Mouse (Mus musculus): ENCODE results near the gene Oosp2. TPM values are rescaled to one million over a fixed set of nuclear protein-coding genes. Genes with fewer than 3 reads are reported as not detected.

Oosp2 gene
- polyA plus RNA-seq, 1 experiment from 2014 or later = not detected

GRCm38 (mm10) chr19:11625231-11625630 lies 35.1 kb downstream of the Oosp2 start:
- no peaks in the 10 kb centered on the region for H3K27me3 ChIP-seq (ENCODE audit: insufficient read depth, poor library complexity, severe bottlenecking)
- H3K27ac ChIP-seq = no peak overlapping the region
- no peaks in the 10 kb centered on the region for H3K36me3 ChIP-seq
- WGBS = 76% methylated on average over 5 of the region's 5 CpGs
- no peak for DNase-seq (ENCODE audit: low spot score)
- H3K4me3 ChIP-seq = no peak overlapping the region
- H3K4me1 ChIP-seq = no peaks in the 10 kb centered on the region
- H3K9me3 ChIP-seq = no peaks in the 10 kb centered on the region

- no peaks in the 10 kb centered on the region for H3K4me1 ChIP-seq
- no peaks in the 10 kb centered on the region for H3K9me3 ChIP-seq
- H3K36me3 ChIP-seq = no peaks in the 10 kb centered on the region
- no peaks in the 10 kb centered on the region for H3K27me3 ChIP-seq (ENCODE audit: insufficient read depth, poor library complexity, severe bottlenecking)
- H3K27ac ChIP-seq = no peak overlapping the region
- DNase-seq (ENCODE audit: low spot score) = no peak
- H3K4me3 ChIP-seq = no peak overlapping the region
These were observed 35.6 kb downstream of the Oosp2 start for GRCm38 (mm10) chr19:11624800-11625199.

DNA sequence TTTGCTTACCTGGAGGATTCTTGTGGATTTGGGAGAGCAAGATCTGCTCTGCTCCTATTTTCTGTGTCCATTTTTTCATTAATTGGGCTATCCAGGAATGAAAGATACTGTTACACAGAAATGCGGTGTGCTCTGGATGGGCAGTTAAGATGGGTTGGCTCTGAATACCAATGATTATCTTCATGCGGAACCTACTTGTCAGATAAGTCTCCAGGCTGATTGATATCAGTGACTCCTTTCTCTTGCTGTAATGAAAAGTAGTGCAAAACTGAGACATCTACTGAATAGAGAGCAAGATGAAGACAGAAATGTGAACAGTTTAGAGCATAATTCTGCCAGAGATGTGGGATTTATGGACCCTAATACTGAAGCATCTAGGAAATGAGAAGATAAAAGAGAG lies 36.8 kb downstream of the Oosp2 start, which contains the start of gene Ms4a2:
Gene Ms4a2, minus strand, starts transcription at position 169 of the 400 bp plus-strand sequence.
- H3K27me3 ChIP-seq (ENCODE audit: insufficient read depth, poor library complexity, severe bottlenecking) = no peaks in the 10 kb centered on the region
- H3K9me3 ChIP-seq = no peaks in the 10 kb centered on the region
- no peaks in the 10 kb centered on the region for H3K36me3 ChIP-seq
- DNase-seq (ENCODE audit: low spot score) = no peak
- no peaks in the 10 kb centered on the region for H3K4me1 ChIP-seq
- no peak within 1 kb of the TSS for H3K27ac ChIP-seq
- H3K4me3 ChIP-seq = no peak within 1 kb of the TSS
- 75% methylated on average over 2 of the region's 2 CpGs for WGBS

DNA sequence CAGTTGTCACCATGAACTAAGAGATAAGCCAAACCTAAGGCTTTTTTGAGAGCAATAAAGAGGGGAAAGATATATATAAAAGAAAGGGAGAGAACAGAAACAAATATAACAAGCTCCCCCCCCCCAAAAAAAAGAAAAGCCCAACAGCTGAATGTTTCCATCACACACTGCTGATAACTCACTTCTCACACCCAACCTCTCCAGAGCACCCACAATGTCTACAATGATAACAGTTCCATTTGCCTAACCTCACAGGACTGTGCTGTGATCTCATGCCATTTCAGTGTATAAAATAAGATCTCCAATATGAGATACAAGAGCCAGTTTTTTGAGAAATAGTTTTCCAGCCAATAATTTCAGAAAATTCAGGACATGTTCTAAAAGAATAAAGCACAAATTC lies 42.4 kb downstream of the Oosp2 start:
- Histone ChIP-seq H3K36me3 (no peaks in the 10 kb centered on the region), H3K27ac (no peak overlapping the region), H3K27me3 (ENCODE audit: insufficient read depth, poor library complexity, severe bottlenecking) (no peaks in the 10 kb centered on the region), H3K9me3 (no peaks in the 10 kb centered on the region), H3K4me1 (no peaks in the 10 kb centered on the region), H3K4me3 (no peak overlapping the region)
- DNase-seq (ENCODE audit: low spot score) = no peak

DNA sequence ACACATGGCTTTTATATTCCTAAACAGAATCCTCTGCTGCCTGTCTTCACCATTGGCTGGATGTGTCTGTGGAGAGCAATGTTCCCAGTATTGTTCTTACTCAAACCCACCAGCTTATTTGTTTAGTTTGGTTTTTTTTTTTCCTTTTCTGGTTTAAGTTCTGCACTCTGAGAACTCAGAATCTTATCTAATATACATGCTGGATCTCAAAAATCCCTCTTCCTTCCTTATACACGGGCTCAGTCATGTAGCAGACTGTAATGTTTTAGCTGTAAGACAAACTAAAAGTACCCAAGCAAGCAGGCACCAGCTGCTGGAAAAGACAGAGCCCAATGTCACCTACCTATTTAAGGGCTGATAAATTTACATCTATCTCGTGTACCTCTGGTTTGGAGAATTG lies 45.6 kb downstream of the Oosp2 start:
- no peaks in the 10 kb centered on the region for H3K36me3 ChIP-seq
- DNase-seq (ENCODE audit: low spot score) = no peak
- no peaks in the 10 kb centered on the region for H3K9me3 ChIP-seq
- no peaks in the 10 kb centered on the region for H3K4me1 ChIP-seq
- no peak overlapping the region for H3K27ac ChIP-seq
- H3K27me3 ChIP-seq (ENCODE audit: insufficient read depth, poor library complexity, severe bottlenecking) = no peaks in the 10 kb centered on the region
- 56% methylated on average over 2 of the region's 2 CpGs for WGBS
- no peak overlapping the region for H3K4me3 ChIP-seq

GRCm38 (mm10) chr19:11613776-11614443 lies 46.4 kb downstream of the Oosp2 start:
- Histone ChIP-seq H3K36me3 (no peaks in the 10 kb centered on the region), H3K27ac (no peak overlapping the region), H3K4me3 (no peak overlapping the region), H3K4me1 (no peaks in the 10 kb centered on the region), H3K27me3 (ENCODE audit: insufficient read depth, poor library complexity, severe bottlenecking) (no peaks in the 10 kb centered on the region), H3K9me3 (no peaks in the 10 kb centered on the region)
- WGBS = 74% methylated on average over 8 of the region's 8 CpGs
- DNase-seq (ENCODE audit: low spot score) = no peak

DNA sequence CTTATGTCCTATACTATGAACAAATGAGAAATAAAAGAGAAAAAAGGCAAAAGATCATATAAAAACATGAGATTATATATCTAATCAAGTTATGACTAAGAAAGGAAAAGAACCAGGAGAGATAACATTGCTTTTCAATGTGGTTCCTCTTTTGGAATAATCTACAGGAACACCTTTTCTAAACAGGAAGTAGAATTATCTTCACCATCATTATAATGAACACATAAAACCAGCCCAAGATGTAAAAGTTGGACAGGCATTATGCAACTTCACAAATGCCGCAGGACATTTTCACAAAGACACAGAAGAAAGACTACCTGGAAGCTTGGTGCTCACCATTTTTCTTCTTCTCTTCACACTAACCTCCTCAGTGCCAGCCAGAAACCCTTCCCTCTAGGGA lies 47.3 kb downstream of the Oosp2 start:
- Histone ChIP-seq H3K4me3 (no peak overlapping the region), H3K27ac (no peak overlapping the region), H3K36me3 (no peaks in the 10 kb centered on the region), H3K27me3 (ENCODE audit: insufficient read depth, poor library complexity, severe bottlenecking) (no peaks in the 10 kb centered on the region), H3K4me1 (no peaks in the 10 kb centered on the region), H3K9me3 (no peaks in the 10 kb centered on the region)
- WGBS = 89% methylated on average over 1 of the region's 1 CpGs
- DNase-seq (ENCODE audit: low spot score) = no peak

- no peak for DNase-seq (ENCODE audit: low spot score)
- no peak overlapping the region for H3K27ac ChIP-seq
- 36% methylated on average over 2 of the region's 2 CpGs for WGBS
- no peaks in the 10 kb centered on the region for H3K4me1 ChIP-seq
- H3K4me3 ChIP-seq = no peak overlapping the region
- no peaks in the 10 kb centered on the region for H3K9me3 ChIP-seq
- no peaks in the 10 kb centered on the region for H3K27me3 ChIP-seq (ENCODE audit: insufficient read depth, poor library complexity, severe bottlenecking)
- H3K36me3 ChIP-seq = no peaks in the 10 kb centered on the region
These were observed 48.1 kb downstream of the Oosp2 start for GRCm38 (mm10) chr19:11612293-11612692.

DNA sequence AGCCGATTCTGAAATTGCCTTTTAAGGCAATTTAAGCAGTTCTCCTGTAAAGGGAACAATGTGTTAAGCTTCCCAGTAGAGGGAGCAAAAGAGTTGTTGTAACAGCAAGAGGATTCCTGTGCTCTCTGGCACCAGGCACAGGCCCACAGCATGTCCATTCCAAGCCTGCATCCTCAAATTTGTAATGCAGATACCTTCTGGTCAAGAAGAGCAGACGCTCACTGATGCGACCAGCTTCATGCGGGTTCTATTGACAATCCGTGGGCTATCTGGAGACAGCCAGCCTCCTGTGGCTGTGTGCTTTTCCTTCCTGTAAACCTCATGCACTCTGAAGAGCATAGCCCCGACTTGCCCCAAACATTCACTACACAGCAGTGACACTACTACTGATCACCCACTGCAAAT lies 48.8 kb downstream of the Oosp2 start:
- Histone ChIP-seq H3K9me3 (no peaks in the 10 kb centered on the region), H3K27me3 (ENCODE audit: insufficient read depth, poor library complexity, severe bottlenecking) (no peaks in the 10 kb centered on the region), H3K4me1 (no peaks in the 10 kb centered on the region), H3K27ac (no peak overlapping the region), H3K4me3 (no peak overlapping the region), H3K36me3 (no peaks in the 10 kb centered on the region)
- 26% methylated on average over 6 of the region's 6 CpGs for WGBS
- no peak for DNase-seq (ENCODE audit: low spot score)

DNA sequence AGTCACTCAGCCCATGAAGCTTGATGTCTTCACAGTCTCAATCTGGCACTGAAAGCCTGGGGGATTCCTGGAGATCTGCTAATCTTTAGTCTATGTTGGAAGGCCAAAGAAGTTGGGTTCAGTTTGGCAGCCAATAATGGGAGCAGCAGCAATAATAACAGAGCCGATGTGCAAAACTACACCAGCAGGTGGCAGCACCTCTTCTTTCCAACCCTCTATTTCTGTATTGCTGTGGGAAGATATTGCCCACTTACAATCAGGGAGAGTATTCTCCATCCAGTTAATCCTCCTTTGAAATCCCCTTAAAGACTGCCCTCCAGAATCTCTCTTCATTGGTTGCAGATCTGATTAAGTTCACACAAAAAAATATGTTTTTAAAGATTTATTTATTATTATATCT lies 52.2 kb downstream of the Oosp2 start:
- H3K27ac ChIP-seq = no peak overlapping the region
- no peak for DNase-seq (ENCODE audit: low spot score)
- 10% methylated on average over 1 of the region's 1 CpGs for WGBS
- no peaks in the 10 kb centered on the region for H3K9me3 ChIP-seq
- no peaks in the 10 kb centered on the region for H3K4me1 ChIP-seq
- H3K4me3 ChIP-seq = no peak overlapping the region
- no peaks in the 10 kb centered on the region for H3K36me3 ChIP-seq
- no peaks in the 10 kb centered on the region for H3K27me3 ChIP-seq (ENCODE audit: insufficient read depth, poor library complexity, severe bottlenecking)

- no peaks in the 10 kb centered on the region for H3K4me1 ChIP-seq
These were observed 55.8 kb downstream of the Oosp2 start, which contains the start of gene Ms4a6d for GRCm38 (mm10) chr19:11604603-11605002. Gene Ms4a6d (minus strand): TSS chr19:11604849.

DNA sequence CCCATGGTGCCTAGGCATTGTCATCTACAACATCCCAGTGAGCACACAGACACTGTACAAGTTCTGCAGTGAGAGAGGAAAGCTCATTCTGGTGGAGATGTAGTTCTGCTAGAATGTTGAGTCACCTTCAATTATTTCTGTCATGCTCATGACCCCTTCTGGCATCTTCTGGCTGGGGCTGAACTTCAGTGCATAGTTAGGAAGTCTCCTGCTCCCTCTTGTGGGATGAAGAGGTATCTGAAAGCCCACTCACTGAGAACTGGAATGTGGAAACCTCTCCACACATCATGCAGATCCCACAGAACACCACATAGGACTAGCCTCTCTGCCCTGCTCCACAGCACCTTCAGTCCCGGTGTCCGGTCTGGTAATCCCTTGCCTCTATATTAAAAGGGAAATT lies 58.3 kb downstream of the Oosp2 start:
- no peak for DNase-seq (ENCODE audit: low spot score)
- Histone ChIP-seq H3K27ac (no peak overlapping the region), H3K9me3 (no peaks in the 10 kb centered on the region), H3K4me3 (no peak overlapping the region), H3K36me3 (no peaks in the 10 kb centered on the region), H3K27me3 (ENCODE audit: insufficient read depth, poor library complexity, severe bottlenecking) (no peaks in the 10 kb centered on the region), H3K4me1 (no peaks in the 10 kb centered on the region)
- 74% methylated on average over 2 of the region's 2 CpGs for WGBS

More at GRCm38 (mm10) chr19:11604603-11605002, 55.8 kb downstream of the Oosp2 start, which contains the start of gene Ms4a6d:
- no peaks in the 10 kb centered on the region for H3K36me3 ChIP-seq
- H3K27ac ChIP-seq = no peak within 1 kb of the TSS
- no peaks in the 10 kb centered on the region for H3K9me3 ChIP-seq
- no peak within 1 kb of the TSS for H3K4me3 ChIP-seq
- no peaks in the 10 kb centered on the region for H3K27me3 ChIP-seq (ENCODE audit: insufficient read depth, poor library complexity, severe bottlenecking)
- WGBS = 84% methylated on average over 2 of the region's 2 CpGs
- DNase-seq (ENCODE audit: low spot score) = no peak

GRCm38 (mm10) chr19:11601349-11601748 lies 59.0 kb downstream of the Oosp2 start:
- Histone ChIP-seq H3K4me3 (no peak overlapping the region), H3K4me1 (no peaks in the 10 kb centered on the region), H3K36me3 (no peaks in the 10 kb centered on the region), H3K27ac (no peak overlapping the region), H3K27me3 (ENCODE audit: insufficient read depth, poor library complexity, severe bottlenecking) (no peaks in the 10 kb centered on the region), H3K9me3 (no peaks in the 10 kb centered on the region)
- 84% methylated on average over 3 of the region's 3 CpGs for WGBS
- no peak for DNase-seq (ENCODE audit: low spot score)
